Comparison of ENCODE assay signal across 9 mouse cellular contexts in the genomic region with DNA sequence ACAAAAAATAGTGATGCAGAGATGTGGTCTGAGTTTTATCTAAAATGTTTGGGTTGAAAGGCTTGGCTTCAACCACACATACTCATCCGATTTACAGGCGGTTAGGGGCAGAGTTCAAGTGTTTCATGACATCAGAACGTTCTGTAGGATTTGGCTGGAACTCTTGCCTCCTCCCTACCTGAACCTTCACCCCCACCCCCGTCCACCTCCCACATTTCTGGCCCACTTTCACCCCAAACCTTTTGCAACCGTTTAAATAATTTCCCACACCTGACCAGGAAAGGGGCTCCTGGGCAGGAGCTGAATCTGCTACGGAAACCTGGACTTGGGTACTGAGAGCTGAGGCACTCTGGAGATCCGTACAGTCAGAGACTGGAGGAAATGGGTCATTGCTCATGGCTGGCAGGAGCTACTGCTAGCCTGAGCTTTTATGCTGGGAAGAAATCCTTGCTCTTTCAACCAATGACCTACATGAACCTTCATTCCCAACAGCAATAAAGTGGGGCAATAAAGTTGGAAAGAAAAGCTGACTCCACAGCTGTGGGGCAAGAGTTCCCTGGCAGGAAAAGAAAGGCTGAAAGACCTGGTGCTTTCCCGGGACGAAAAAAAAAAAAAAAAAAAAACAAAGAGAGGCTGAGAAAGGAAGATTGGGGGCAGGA. TPM values are rescaled to one million over a fixed set of nuclear protein-coding genes. Genes with fewer than 3 reads are reported as not detected.
DNase-seq lines count a peak whose midpoint lies in the region; ATAC-seq and TF ChIP-seq lines count a peak whose summit lies in the region.
"Had no signal": no experiment of that assay in that cellular context is flagged by ENCODE, and none has a peak within 500 bp of the region (broad histone marks: within the 10 kb centered on the region; RNA-seq: fewer than 3 reads in every experiment).

No protein-coding gene starts in this region.

- H3K4me3 ChIP-seq in liver, postnatal 0 days (ENCODE audit: low read depth, low read length): no peak overlapping the region
- H3K4me3 ChIP-seq in liver, embryonic 12.5 days: no peak overlapping the region
- no peak overlapping the region for H3K4me3 ChIP-seq in olfactory bulb, adult 2 months (ENCODE audit: insufficient read depth, low read depth, low read length)

- DNase-seq in liver, postnatal 0 days: no peak
- DNase-seq in fibroblast of lung, adult 2 months (ENCODE audit: low read depth): peak; percentile 51
- DNase-seq in kidney, postnatal 10 days: peak; percentile 43
- no peak for DNase-seq in c-Kit-positive CD71-positive TER-119-positive erythroid progenitor cells, embryonic 14.5 days (ENCODE audit: low spot score)
- no peak for DNase-seq in heart, postnatal 14 days

- no peak for TF ChIP-seq CTCF in liver, postnatal 0 days (IDR thresholded peaks at IDR 0.05; ENCODE audit: low read depth)
- no peak for TF ChIP-seq CTCF in olfactory bulb, adult 2 months (IDR thresholded peaks at IDR 0.05; ENCODE audit: insufficient read depth, low read depth, low read length)

- H3K27ac ChIP-seq in liver, postnatal 0 days (ENCODE audit: low read depth): peak overlapping the region; percentile 59
- no peak overlapping the region for H3K27ac ChIP-seq in liver, embryonic 12.5 days
- 0 out of 2 replicates have a peak overlapping the region, but pooled peaks have one; percentile 44 for H3K27ac ChIP-seq in olfactory bulb, adult 2 months (ENCODE audit: insufficient read depth, low read depth, low read length)

- 39% methylated on average over 9 of the region's 9 CpGs for WGBS in liver, postnatal 0 days (ENCODE audit: insufficient replicate concordance)
- 42% methylated on average over 9 of the region's 9 CpGs for WGBS in liver, embryonic 12.5 days (ENCODE audit: insufficient replicate concordance)
- WGBS in olfactory bulb, adult 2 months: 60% methylated on average over 9 of the region's 9 CpGs

- H3K4me1 ChIP-seq in liver, postnatal 0 days (ENCODE audit: insufficient read depth): peaks cover 5% of the 10 kb centered on the region; the same call in 1 of the 2 replicates
- peaks cover 8% of the 10 kb centered on the region; the same call in 1 of the 2 replicates for H3K4me1 ChIP-seq in liver, embryonic 12.5 days
- peaks cover 9% of the 10 kb centered on the region; the same call in 1 of the 2 replicates for H3K4me1 ChIP-seq in olfactory bulb, adult 2 months (ENCODE audit: control insufficient read depth, insufficient read depth, low read length)

- H3K27me3 ChIP-seq in liver, postnatal 0 days (ENCODE audit: insufficient read depth, low read length): no peaks in the 10 kb centered on the region
- H3K27me3 ChIP-seq in liver, embryonic 12.5 days (replicated peaks): no peaks in the 10 kb centered on the region
- H3K27me3 ChIP-seq: embryonic facial prominence, embryonic 13.5 days had no signal

- H3K4me2 ChIP-seq in liver, postnatal 0 days (ENCODE audit: low read depth, low read length): 0 out of 2 replicates have a peak overlapping the region, but pooled peaks have one; percentile 57
- no peak overlapping the region for H3K4me2 ChIP-seq in liver, embryonic 12.5 days

- ATAC-seq in liver, postnatal 0 days: peak; percentile 57
- no peak for ATAC-seq in liver, embryonic 12.5 days
- no peak for ATAC-seq in granulocyte monocyte progenitor cell, adult 5-6 weeks (replicated peaks; ENCODE audit: poor library complexity, severe bottlenecking)

- TF ChIP-seq EP300 in liver, postnatal 0 days (IDR thresholded peaks at IDR 0.05; ENCODE audit: low read depth): no peak

- TF ChIP-seq POLR2A in olfactory bulb, adult 2 months (IDR thresholded peaks at IDR 0.05; ENCODE audit: insufficient read depth, low read depth, low read length): no peak

- no peak overlapping the region for H3K9ac ChIP-seq in liver, postnatal 0 days (replicated peaks)
- no peak overlapping the region for H3K9ac ChIP-seq in liver, embryonic 12.5 days

- intact Hi-C loops in heart, postnatal 14 days (cut with DNase I): loop anchor here (2.0 to 5.0 kb wide), 4 partner anchors 57 to 142 kb away; no protein-coding TSS in a partner anchor

- H3K9me3 ChIP-seq in liver, postnatal 0 days (ENCODE audit: low read length): no peaks in the 10 kb centered on the region
- no peaks in the 10 kb centered on the region for H3K9me3 ChIP-seq in liver, embryonic 12.5 days (replicated peaks)
- H3K9me3 ChIP-seq: embryonic facial prominence, embryonic 13.5 days had no signal

- H3K36me3 ChIP-seq in liver, postnatal 0 days (replicated peaks; ENCODE audit: insufficient read depth, low read length): no peaks in the 10 kb centered on the region
- H3K36me3 ChIP-seq in liver, embryonic 12.5 days: no peaks in the 10 kb centered on the region
- H3K36me3 ChIP-seq: embryonic facial prominence, embryonic 13.5 days had no signal

RNA-seq across cellular contexts. Expression of a gene that starts 28.9 kb away (rescaled TPM):
- polyA plus RNA-seq in liver, postnatal 0 days (2015; fragmentation: Nextera tagmentation; extraction: Ambion mirVana): 2.5 and 2.6 TPM in 2 replicates
- polyA plus RNA-seq in liver, embryonic 12.5 days (2016; fragmentation: Nextera tagmentation; extraction: Ambion mirVana): 5.4 and 6.8 TPM in 2 replicates
- polyA plus RNA-seq in olfactory bulb, adult 2 months (2012; ENCODE audit: insufficient read depth, insufficient read length, low replicate concordance, missing spikeins): not detected in 2 replicates
- 10 to 100 TPM; 13.8 to 14.5 TPM for total RNA-seq in heart, postnatal 14 days (2021)
- total RNA-seq in granulocyte monocyte progenitor cell, adult 5-6 weeks (2014; fragmentation: Nextera tagmentation): 11.8 and 15.1 TPM in 2 replicates
- 24.6 and 27.2 TPM in 2 replicates for total RNA-seq in granulocyte monocyte progenitor cell, adult 5-6 weeks (2017)

Comparison
In these comparisons a context has a peak if more than half of its experiments do, and no peak if none do; other contexts are left out.
1. DNase-seq: peak in fibroblast of lung, adult 2 months (single experiment) and kidney, postnatal 10 days (single experiment); none in liver, postnatal 0 days (single experiment), c-Kit-positive CD71-positive TER-119-positive erythroid progenitor cells, embryonic 14.5 days (single experiment) and heart, postnatal 14 days (0 of 2).